Mouse (Mus musculus) olfactory bulb, adult 2 months (tissue): ENCODE measurements at regions not wholly inside any gene's neighbourhood (a gene's known extent, or its start where the extent isn't known, plus 50 kb on each side); places are given as distances from the start of the nearest gene placed in this dataset.

ENCODE experiments used
- CTCF ChIP-seq: fragments of 200-500 bp; IDR thresholded peaks from 2 replicates; pipeline ENCODE4 v1.5.1; 2012; ENCODE audit warnings: low read depth, mild to moderate bottlenecking, low read length, moderate library complexity; ENCODE audit not compliant: insufficient read depth
- POLR2A ChIP-seq: fragments of 200-500 bp; IDR thresholded peaks from 2 replicates; pipeline ENCODE4 v1.6.1; 2012; ENCODE audit warnings: mild to moderate bottlenecking, low read depth, low read length, moderate library complexity; ENCODE audit not compliant: insufficient read depth

DNA sequence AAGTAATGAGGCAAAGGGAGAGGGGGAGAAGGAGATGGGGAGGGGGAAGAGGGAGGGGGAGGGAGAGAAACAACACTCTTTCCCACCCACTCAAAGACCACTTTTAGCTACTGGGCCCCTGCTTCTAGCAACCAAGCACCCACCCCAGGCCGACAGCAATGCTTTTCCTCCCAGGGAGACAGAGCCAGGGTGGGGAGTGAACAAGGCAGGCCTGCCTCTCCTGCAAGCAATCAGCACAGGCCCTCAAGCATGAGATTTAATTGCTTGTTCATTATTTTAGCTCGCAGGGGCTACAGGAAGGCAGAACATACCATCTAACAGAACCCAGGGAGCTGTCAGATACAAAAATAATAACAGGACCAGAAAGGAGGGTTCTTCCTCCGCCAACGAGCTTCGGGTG lies 521.7 kb upstream of the Arid1b start:
- TF ChIP-seq CTCF (no peak), POLR2A (no peak)
